Mouse (Mus musculus): Measurements from ENCODE around the gene Gm6356.
"Not testable (repeated sequence)": the region's sequence is repeated elsewhere in the genome, so short reads cannot be mapped to it uniquely, and the experiment has no call there.

DNA sequence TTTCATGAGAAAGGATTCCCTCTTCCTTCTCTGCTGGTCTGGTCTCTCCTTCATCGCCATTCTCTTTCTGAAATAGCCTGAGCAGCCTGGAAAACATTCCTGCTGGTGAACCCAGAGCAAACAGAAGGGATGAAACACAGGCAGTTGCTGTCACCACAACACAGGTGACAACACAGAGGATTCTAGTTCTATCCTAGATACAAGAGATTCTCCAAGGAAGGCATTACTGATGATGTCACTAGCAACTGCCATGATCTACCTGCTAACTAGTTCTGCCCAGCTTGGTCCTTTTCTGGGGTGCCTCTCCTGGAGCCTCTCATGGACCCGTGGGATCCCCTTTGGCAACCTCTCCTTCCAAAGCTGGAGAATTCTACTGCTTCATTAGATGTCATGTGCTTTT is at the start of gene Gm6356:
- not testable (repeated sequence) for TF ChIP-seq CTCF, POLR2A (IDR thresholded peaks at IDR 0.05; ENCODE audit: extremely low read depth, insufficient read depth, low read length)
